Mouse (Mus musculus) ES-Bruce4 (cell line): ENCODE measurements around the gene Slc9a3r1. TPM values are rescaled to one million over a fixed set of nuclear protein-coding genes. Genes with fewer than 3 reads are reported as not detected.

Experiments
- H3K27ac ChIP-seq: 2 replicates; pipeline ENCODE4 v1.5.1; 2012; ENCODE audit warnings: low read length, inconsistent platforms; ENCODE audit not compliant: insufficient read depth
- H3K27me3 ChIP-seq: 2 replicates; pipeline ENCODE4 v1.6.1; 2012; ENCODE audit warnings: mild to moderate bottlenecking, low read length, inconsistent platforms; ENCODE audit not compliant: control insufficient read depth, poor library complexity, insufficient read depth, severe bottlenecking
- H3K36me3 ChIP-seq: 2 replicates; pipeline ENCODE4 v1.6.1; 2012; ENCODE audit warnings: inconsistent platforms, mild to moderate bottlenecking, low read length, moderate library complexity; ENCODE audit not compliant: control insufficient read depth, poor library complexity, insufficient read depth, severe bottlenecking
- H3K4me1 ChIP-seq: one replicate; pipeline ENCODE4 v1.8.1; 2011; ENCODE audit warnings: low read length; ENCODE audit not compliant: control insufficient read depth, insufficient read depth
- H3K4me3 ChIP-seq: 2 replicates; pipeline ENCODE4 v1.5.1; 2011; ENCODE audit warnings: low read depth, mild to moderate bottlenecking, low read length
- H3K9ac ChIP-seq: 2 replicates; pipeline ENCODE4 v1.6.1; 2012; ENCODE audit warnings: low read depth, mild to moderate bottlenecking, inconsistent platforms; ENCODE audit not compliant: poor library complexity, severe bottlenecking
- H3K9me3 ChIP-seq: replicated peaks from 2 replicates; pipeline ENCODE4 v1.6.1; 2012; ENCODE audit warnings: mild to moderate bottlenecking, low read length, inconsistent platforms; ENCODE audit not compliant: control insufficient read depth, poor library complexity, insufficient read depth, severe bottlenecking
- CTCF ChIP-seq: IDR thresholded peaks from one replicate; pipeline ENCODE4 v1.8.1; 2011; ENCODE audit warnings: low read depth, low read length
- EP300 ChIP-seq: IDR thresholded peaks from 2 replicates; pipeline ENCODE4 v1.6.1; 2011; ENCODE audit warnings: low read depth, low read length; ENCODE audit not compliant: insufficient read depth
- POLR2A ChIP-seq: IDR thresholded peaks from one replicate; pipeline ENCODE4 v1.8.1; 2011; ENCODE audit warnings: low read length; ENCODE audit not compliant: insufficient read depth
- polyA plus RNA-seq: library from polyadenylated mRNA; stranded (reverse); fragments of >200 nt; gene quantifications from 2 replicates; pipeline ENCODE4 v1.2.4, GENCODE M21; 2011; ENCODE audit warnings: low read depth; ENCODE audit not compliant: missing spikeins, insufficient read depth, insufficient read length

Gene Slc9a3r1
- polyA plus RNA-seq, 1 experiment: 73.2 TPM

DNA sequence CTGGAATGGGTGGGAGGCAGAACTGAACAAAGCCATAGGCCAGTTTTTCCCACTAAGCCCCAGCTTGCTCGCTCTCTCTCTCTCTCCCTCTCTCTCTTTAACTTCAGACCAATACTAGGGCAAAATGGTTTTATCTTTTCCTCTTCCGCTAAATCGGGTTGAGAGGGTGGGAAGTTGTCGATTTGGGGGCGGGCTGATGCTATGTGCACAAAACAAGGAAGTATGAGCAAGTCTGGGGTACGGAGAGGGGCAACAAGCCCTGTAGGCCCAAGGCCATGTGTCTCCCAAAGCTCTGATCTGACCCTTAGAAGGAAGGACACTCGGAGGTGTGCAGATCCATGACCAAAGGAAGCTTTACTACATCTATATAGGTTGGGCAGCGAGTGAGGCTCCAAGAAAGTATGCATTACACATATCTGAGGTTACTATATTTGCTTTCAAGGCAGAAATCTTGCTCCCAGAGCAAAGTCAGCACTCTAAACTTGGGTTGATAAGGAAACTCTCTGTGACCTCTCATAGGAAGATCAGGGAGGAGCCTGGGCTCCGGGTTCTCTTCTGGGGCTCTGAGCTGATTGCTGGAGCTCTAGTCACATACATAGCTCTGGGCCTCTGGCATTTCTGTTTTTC lies 1.4 kb upstream of the Slc9a3r1 start:
- Histone ChIP-seq H3K4me3 (no peak overlapping the region), H3K36me3 (no peaks in the 10 kb centered on the region), H3K4me1 (peaks cover 4% of the 10 kb centered on the region), H3K27ac (no peak overlapping the region), H3K9ac (no peak overlapping the region), H3K27me3 (no peaks in the 10 kb centered on the region), H3K9me3 (no peaks in the 10 kb centered on the region)
- TF ChIP-seq EP300: no peak
- no peak for TF ChIP-seq CTCF
- no peak for TF ChIP-seq POLR2A

DNA sequence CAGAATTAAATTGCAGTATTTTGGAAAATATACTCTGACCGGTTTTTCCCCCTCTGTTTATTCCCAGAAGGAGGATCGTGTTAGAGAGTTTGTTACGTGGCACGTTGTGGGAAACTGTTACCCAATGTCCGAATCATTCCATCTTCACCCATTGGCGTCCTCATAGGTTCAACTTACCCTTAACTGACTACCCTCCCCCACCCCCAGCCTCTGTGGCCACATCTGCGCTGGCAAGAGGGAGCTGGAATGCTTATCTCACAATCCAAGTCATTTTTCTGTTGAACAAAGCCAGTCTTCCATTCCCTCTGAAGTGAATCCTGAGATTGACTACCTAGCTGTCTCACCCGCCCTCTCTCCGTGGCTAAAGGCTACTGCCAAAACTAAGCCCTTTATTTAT lies 938 bp upstream of the Slc9a3r1 start:
- TF ChIP-seq EP300 (no peak), POLR2A (no peak), CTCF (no peak)
- Histone ChIP-seq H3K27me3 (no peaks in the 10 kb centered on the region), H3K27ac (no peak overlapping the region), H3K4me3 (no peak overlapping the region), H3K9ac (peak overlapping the region; percentile 42; the same call in 1 of the 2 replicates), H3K9me3 (no peaks in the 10 kb centered on the region), H3K36me3 (no peaks in the 10 kb centered on the region), H3K4me1 (peaks cover 4% of the 10 kb centered on the region)

DNA sequence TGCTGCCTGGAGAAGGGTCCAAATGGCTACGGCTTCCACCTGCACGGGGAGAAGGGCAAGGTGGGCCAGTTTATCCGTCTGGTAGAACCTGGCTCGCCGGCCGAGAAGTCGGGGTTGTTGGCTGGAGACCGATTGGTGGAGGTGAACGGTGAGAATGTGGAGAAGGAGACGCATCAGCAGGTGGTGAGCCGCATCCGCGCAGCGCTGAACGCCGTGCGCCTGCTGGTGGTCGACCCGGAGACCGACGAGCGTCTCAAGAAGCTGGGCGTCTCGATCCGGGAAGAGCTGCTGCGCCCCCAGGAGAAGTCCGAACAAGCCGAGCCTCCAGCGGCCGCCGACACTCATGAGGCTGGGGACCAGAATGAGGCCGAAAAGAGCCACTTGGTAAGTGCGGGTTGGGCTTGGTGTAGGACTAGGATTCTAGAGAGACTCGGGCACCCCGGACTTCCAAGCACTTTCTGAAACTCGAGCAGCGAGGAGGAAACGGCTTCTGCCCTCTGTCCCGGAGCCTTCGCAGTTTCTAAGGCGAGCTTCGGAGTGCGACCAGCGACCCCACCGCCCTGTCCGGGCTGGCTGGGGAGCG lies 518 bp downstream of the Slc9a3r1 start:
- TF ChIP-seq CTCF (no peak), POLR2A (no peak), EP300 (no peak)
- H3K4me3 ChIP-seq: peak overlapping the region; percentile 95
- H3K36me3 ChIP-seq: no peaks in the 10 kb centered on the region
- H3K9ac ChIP-seq: peak overlapping the region; percentile 83
- no peaks in the 10 kb centered on the region for H3K27me3 ChIP-seq
- H3K9me3 ChIP-seq: no peaks in the 10 kb centered on the region
- peaks cover 4% of the 10 kb centered on the region for H3K4me1 ChIP-seq
- no peak overlapping the region for H3K27ac ChIP-seq

DNA sequence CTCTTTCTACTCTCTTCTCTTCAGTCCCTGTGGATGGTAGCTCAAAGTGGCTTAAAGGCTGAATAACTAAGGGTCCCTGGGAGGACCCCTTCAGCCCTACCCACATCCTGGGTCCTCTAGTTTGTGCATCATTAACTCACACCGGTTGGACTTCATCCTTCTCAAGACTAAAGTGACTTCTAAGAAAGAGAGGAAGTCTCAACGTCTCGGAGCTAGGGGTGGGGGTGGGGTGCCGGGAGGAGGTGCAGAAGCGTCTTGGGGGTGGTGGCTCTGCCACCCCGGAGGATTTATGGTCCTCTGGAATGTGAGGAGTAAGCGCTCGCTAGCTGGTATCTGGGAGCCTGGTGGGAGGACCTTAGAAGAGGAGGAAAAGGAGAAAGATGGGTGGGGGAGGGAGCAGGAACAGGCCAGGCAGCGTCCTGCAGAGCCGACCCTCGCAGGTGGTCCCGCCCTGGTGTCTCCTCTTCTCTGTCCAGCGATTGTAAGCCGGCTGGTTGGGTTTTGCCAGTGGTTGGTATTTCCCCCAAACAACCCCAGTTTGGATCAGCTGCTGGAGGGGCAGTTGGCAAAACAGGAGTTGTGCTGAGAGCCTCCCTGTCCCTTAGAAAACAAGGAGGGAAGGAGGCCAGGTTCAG lies 1.3 kb downstream of the Slc9a3r1 start:
- Histone ChIP-seq H3K9ac (peak overlapping the region; percentile 83), H3K27ac (no peak overlapping the region), H3K9me3 (no peaks in the 10 kb centered on the region), H3K4me1 (peaks cover 4% of the 10 kb centered on the region), H3K27me3 (no peaks in the 10 kb centered on the region), H3K36me3 (no peaks in the 10 kb centered on the region), H3K4me3 (peak overlapping the region; percentile 95)
- TF ChIP-seq CTCF (no peak), EP300 (no peak), POLR2A (no peak)

DNA sequence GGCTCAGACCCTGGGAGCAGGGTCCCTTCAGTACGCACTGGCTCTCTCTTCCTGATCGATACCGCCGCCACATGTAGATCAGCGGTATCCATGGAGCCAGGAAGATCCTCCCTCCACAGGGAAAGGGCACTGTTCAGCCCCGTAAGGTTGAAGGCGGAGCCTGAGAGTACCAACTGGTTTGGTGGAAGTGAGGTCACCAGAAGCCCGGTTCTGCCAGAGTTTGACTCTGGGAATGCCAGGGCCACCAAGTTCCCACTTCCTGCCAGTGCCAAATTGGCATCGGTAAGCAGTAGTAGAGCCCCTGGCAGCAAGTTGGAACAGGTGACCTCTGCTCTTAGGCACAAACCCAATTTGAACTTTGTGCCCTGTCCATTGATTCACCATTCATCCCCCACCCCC lies 1.8 kb downstream of the Slc9a3r1 start:
- Histone ChIP-seq H3K4me3 (peak overlapping the region; percentile 95), H3K27ac (no peak overlapping the region), H3K9ac (peak overlapping the region; percentile 83), H3K9me3 (no peaks in the 10 kb centered on the region), H3K36me3 (no peaks in the 10 kb centered on the region), H3K4me1 (peaks cover 4% of the 10 kb centered on the region), H3K27me3 (no peaks in the 10 kb centered on the region)
- TF ChIP-seq EP300 (no peak), CTCF (no peak), POLR2A (no peak)

DNA sequence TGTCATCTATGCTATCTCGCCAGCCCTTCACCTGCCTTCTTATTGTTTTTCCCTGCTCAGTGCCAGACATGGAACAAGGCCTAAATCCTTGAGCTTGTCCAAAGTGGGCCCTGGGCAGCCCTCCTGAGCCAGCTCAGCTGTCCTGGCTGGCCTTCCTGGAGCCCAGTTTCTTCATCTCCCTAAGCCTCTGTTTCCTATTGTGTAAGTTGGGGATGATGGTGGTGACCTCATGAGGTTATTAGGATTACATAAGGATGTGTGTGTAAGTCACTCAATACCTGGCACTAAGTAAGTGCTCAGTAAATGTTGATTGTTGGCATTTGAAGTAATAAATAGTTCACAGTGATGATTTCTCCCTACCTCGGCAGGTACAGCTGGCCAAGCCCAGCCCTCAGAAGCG lies 3.6 kb downstream of the Slc9a3r1 start:
- Histone ChIP-seq H3K27me3 (no peaks in the 10 kb centered on the region), H3K4me1 (peaks cover 4% of the 10 kb centered on the region), H3K36me3 (no peaks in the 10 kb centered on the region), H3K27ac (no peak overlapping the region), H3K9ac (no peak overlapping the region), H3K9me3 (no peaks in the 10 kb centered on the region), H3K4me3 (no peak overlapping the region)
- no peak for TF ChIP-seq EP300
- no peak for TF ChIP-seq POLR2A
- TF ChIP-seq CTCF: no peak
